Mouse (Mus musculus) embryonic facial prominence, embryonic 10.5 days (tissue): ENCODE results near the gene Lsp1. TPM values are rescaled to one million over a fixed set of nuclear protein-coding genes. Genes with fewer than 3 reads are reported as not detected.

Experiments
- DNase-seq: peaks from one replicate; pipeline ENCODE4 v3.0.0-alpha.2; 2017; ENCODE audit warnings: low spot score
- H3K27ac ChIP-seq: fragments of 300-500 bp; sonication (generic); replicated peaks from 2 replicates; pipeline ENCODE4 v1.5.1; 2016; ENCODE audit warnings: mild to moderate bottlenecking
- H3K27me3 ChIP-seq: fragments of 300-500 bp; sonication (generic); replicated peaks from 2 replicates; pipeline ENCODE4 v1.6.1; 2016; ENCODE audit warnings: low read depth, mild to moderate bottlenecking; ENCODE audit not compliant: poor library complexity, severe bottlenecking
- H3K36me3 ChIP-seq: fragments of 300-500 bp; sonication (generic); replicated peaks from 2 replicates; pipeline ENCODE4 v1.6.1; 2016; ENCODE audit warnings: mild to moderate bottlenecking, moderate library complexity
- H3K4me1 ChIP-seq: fragments of 300-500 bp; sonication (generic); 2 replicates; pipeline ENCODE4 v1.6.1; 2016
- H3K4me3 ChIP-seq: fragments of 300-500 bp; sonication (generic); 2 replicates; pipeline ENCODE4 v1.5.1; 2016; ENCODE audit warnings: mild to moderate bottlenecking, moderate library complexity
- H3K9me3 ChIP-seq: fragments of 300-500 bp; sonication (generic); 2 replicates; pipeline ENCODE4 v1.6.1; 2016; ENCODE audit warnings: mild to moderate bottlenecking
- WGBS: fragments of 180-500 bp; shearing (Covaris S2); methylation state at CpG from one replicate; pipeline ENCODE4 v1.1.7; 2016; 5-methylcytosine and 5-hydroxymethylcytosine counted together
- polyA plus RNA-seq: library from polyadenylated mRNA; unstranded; fragments of >200 nt; fragmentation: Nextera tagmentation; extraction: Ambion mirVana; gene quantifications from 2 replicates; pipeline ENCODE4 v1.2.1, GENCODE M21; 2016

Lsp1 gene
- polyA plus RNA-seq, 1 experiment from 2014 or later: 20.9 TPM

DNA sequence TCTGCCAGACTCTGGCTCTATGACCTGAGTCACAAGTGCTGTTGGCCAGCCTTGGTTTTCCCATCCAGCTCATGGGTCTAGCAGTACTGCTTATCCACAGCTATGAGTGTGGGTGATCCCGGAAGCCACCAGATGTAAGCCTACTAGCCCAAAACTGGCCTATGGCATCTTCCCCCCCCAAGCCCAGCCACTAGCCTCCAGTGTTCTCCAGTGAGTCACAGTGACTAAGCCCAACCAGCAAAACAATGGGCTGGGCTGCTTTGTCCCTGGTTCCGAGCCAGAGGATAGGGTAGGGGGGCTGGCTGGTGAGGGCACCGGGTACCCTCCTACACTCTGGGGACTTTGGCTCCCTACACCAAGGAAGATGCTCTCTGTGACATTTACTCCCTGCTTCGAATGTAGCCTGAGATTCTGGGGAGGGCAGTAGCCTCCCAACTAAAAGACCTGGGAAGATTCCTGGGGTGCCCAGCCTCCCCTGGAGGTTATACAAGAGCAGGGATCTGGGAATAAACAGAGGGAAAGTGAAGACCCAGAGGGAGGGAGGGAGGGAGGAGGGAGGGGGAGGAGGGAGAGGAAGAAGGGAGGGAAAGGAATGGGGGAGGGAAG, 10.3 kb downstream of the Lsp1 start:
- Histone ChIP-seq H3K4me1 (peaks cover 60% of the 10 kb centered on the region), H3K27me3 (no peaks in the 10 kb centered on the region), H3K36me3 (no peaks in the 10 kb centered on the region), H3K4me3 (no peak overlapping the region), H3K27ac (peak overlapping the region; percentile 90), H3K9me3 (no peaks in the 10 kb centered on the region)
- WGBS: 26% methylated on average over 4 of the region's 4 CpGs
- DNase-seq: peak; percentile 67

DNA sequence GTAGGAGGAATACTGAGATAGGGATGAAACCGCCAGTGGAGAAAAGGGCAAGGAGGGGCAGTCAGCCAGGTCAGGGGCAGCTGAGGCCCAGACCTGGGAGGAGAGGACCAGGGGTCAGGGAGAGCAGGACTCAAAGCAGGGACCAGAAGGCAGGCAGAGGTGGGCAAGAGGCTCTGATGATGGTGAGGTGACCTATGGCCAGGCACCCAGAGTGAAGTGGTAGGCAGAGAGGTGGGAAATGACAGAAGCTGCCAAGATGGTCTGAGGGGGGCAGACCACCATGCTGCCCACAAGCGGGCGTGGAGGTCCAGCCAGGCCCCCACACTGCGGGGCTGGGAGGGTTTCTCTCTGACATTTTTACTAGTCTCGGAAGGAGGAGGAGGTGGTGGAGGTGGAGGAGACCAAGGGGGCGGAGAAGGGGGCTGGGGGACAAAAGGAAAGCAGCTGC, 10.8 kb downstream of the Lsp1 start:
- Histone ChIP-seq H3K27ac (peak overlapping the region; percentile 90), H3K27me3 (no peaks in the 10 kb centered on the region), H3K4me1 (peaks cover 63% of the 10 kb centered on the region), H3K9me3 (no peaks in the 10 kb centered on the region), H3K4me3 (peak overlapping the region; percentile 8; the same call in 1 of the 2 replicates), H3K36me3 (no peaks in the 10 kb centered on the region)
- 31% methylated on average over 6 of the region's 6 CpGs for WGBS
- no peak for DNase-seq

DNA sequence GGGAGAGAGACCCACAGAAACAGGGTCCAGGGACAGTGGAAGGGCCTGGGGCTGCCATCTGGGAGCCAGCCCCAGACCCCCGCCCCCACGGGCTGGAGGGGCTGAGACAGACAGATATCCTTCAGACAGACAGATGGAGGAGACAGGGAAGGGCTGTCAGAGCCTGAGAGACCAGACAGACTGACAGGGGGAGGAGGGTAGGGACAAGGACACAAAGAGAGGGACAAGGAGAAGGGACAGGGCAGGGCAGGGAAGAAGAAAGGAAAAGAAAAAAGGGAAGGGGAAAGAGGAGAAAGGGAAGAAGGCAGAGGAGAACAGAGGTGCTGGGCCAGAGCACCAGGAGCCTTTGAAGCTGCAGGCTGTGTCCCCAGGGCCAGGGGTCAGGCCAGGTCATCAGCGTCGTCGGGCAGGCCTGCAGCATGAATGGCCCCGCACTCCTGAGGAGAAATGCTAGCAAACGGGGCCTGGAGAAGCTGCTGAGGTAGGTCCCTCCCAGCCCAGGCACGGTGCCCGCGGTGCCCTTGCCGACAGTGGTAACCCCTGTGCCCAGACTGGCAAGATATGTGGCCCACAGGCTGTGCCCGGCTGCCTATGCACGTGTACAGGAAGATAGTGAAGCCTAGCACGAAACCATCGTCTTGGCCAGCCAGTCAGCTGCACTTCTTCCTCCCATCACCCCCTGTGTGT, 11.4 kb downstream of the Lsp1 start:
- peaks cover 65% of the 10 kb centered on the region for H3K4me1 ChIP-seq
- peak overlapping the region; percentile 8 for H3K4me3 ChIP-seq
- no peaks in the 10 kb centered on the region for H3K9me3 ChIP-seq
- H3K36me3 ChIP-seq: no peaks in the 10 kb centered on the region
- H3K27ac ChIP-seq: peak overlapping the region; percentile 90
- no peaks in the 10 kb centered on the region for H3K27me3 ChIP-seq
- 30% methylated on average over 15 of the region's 15 CpGs for WGBS
- DNase-seq: peak; percentile 48

DNA sequence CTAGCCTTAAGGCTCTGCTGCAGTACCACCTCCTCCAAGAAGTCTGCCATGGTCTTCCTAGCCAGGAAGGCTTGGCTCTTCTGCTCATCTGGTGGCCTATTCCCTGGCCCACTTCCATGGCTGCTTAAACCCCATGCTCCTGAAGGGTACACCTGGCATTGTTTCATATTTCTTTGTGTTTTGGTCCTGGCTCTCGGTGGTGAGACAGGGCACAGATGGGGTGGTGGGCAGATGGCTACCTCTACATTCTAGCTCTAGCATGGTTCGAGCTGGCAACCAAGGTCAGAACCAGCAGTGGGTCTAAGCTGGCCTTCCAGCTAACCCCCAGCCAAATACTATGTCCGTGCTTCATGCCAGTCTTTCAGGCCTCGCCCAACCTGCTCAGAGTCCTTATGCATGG, 12.3 kb downstream of the Lsp1 start:
- Histone ChIP-seq H3K4me3 (no peak overlapping the region), H3K4me1 (peaks cover 67% of the 10 kb centered on the region), H3K27me3 (no peaks in the 10 kb centered on the region), H3K9me3 (no peaks in the 10 kb centered on the region), H3K27ac (peak overlapping the region; percentile 90), H3K36me3 (no peaks in the 10 kb centered on the region)
- no peak for DNase-seq
- WGBS: 93% methylated on average over 4 of the region's 4 CpGs

DNA sequence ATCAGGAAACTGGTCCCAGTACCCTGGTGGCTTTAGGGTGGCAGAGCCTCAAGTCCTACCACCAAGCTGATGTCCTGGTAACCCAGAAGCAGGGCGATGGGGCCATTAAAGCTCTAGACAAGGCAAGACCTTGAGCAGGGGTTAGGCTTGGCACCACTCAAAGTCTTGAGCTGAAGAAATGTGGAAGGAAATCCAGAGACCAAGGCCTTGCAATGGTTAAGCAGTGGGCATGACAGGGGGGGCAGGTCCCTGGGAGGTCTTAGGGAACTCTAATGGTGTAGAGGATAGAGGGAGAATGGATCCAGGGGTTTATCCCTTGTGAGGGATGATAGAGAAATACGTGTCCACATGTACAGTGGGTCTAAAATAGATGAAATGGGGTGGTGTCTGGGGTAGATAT, 12.9 kb downstream of the Lsp1 start:
- DNase-seq: no peak
- Histone ChIP-seq H3K27ac (no peak overlapping the region), H3K27me3 (no peaks in the 10 kb centered on the region), H3K36me3 (no peaks in the 10 kb centered on the region), H3K4me3 (no peak overlapping the region), H3K9me3 (no peaks in the 10 kb centered on the region), H3K4me1 (peaks cover 73% of the 10 kb centered on the region)
- 90% methylated on average over 2 of the region's 2 CpGs for WGBS

DNA sequence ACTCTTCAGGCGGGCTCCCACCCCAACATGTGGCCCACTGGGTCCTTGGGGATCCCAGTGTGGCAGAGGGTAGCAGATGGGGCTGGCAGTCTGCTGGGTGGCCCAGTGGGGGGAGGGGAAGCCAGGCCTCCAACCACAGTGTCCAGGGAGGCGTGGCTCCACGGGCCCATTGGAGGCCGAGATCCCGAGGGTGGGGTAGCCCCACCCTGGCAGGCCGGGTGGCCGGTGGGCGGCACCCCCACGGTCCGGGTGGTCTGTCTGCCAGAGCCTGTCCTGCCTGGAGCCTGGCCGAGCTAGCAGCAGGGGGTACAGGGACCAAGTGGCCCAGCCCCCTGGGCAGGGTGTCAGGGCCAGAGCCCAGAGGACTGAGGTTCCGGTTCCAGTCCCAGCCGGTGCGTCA, 14.2 kb downstream of the Lsp1 start:
- peaks cover 73% of the 10 kb centered on the region for H3K4me1 ChIP-seq
- peak overlapping the region; percentile 98 for H3K27ac ChIP-seq
- no peaks in the 10 kb centered on the region for H3K9me3 ChIP-seq
- DNase-seq: no peak
- no peak overlapping the region for H3K4me3 ChIP-seq
- H3K27me3 ChIP-seq: no peaks in the 10 kb centered on the region
- 88% methylated on average over 14 of the region's 14 CpGs for WGBS
- H3K36me3 ChIP-seq: no peaks in the 10 kb centered on the region

DNA sequence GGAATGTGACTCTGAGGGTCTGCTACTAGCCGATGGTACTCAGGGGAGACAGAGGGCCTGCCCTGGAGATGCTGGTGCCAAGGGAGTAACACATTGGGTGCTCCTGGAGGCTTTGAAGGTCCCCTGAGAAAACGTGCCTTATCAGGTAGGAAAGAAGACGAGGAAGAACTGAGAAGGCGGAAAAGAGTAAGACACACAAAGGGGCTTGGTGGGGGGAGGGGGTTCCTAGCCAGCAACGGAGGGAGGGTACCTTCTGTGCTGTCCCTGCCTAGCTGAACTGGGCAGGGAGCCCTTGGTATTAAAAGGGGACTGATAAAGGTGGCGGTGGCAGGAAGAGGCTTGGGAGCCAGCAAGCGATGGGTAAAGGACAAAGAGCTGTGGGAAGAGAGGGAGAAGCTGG, 15.0 kb downstream of the Lsp1 start:
- WGBS: 68% methylated on average over 7 of the region's 7 CpGs
- no peak for DNase-seq
- peak overlapping the region; percentile 98 for H3K27ac ChIP-seq
- H3K36me3 ChIP-seq: no peaks in the 10 kb centered on the region
- no peaks in the 10 kb centered on the region for H3K27me3 ChIP-seq
- no peak overlapping the region for H3K4me3 ChIP-seq
- peaks cover 69% of the 10 kb centered on the region for H3K4me1 ChIP-seq
- H3K9me3 ChIP-seq: no peaks in the 10 kb centered on the region

DNA sequence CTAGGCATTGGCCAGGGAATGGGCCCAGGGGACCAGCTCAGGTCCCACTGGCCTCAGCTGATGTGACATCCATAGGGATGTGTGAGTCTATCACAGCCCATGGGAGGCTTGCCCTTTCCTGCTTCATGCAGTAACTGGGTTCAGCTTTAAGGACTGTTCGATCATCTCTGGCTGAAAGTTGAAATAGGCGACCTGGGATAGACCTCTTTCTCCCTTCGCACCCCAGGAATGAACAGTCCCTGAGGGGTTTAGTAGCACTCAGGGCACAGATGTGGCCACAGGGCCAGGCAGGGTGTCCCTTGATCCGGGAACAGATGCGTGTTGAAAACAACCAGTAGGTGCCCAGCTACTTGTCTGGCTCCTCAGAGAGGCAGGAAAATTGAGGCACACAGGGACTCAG, 15.7 kb downstream of the Lsp1 start:
- WGBS: 82% methylated on average over 5 of the region's 5 CpGs
- Histone ChIP-seq H3K27me3 (no peaks in the 10 kb centered on the region), H3K27ac (peak overlapping the region; percentile 98), H3K4me1 (peaks cover 69% of the 10 kb centered on the region), H3K36me3 (no peaks in the 10 kb centered on the region), H3K4me3 (no peak overlapping the region), H3K9me3 (no peaks in the 10 kb centered on the region)
- no peak for DNase-seq

DNA sequence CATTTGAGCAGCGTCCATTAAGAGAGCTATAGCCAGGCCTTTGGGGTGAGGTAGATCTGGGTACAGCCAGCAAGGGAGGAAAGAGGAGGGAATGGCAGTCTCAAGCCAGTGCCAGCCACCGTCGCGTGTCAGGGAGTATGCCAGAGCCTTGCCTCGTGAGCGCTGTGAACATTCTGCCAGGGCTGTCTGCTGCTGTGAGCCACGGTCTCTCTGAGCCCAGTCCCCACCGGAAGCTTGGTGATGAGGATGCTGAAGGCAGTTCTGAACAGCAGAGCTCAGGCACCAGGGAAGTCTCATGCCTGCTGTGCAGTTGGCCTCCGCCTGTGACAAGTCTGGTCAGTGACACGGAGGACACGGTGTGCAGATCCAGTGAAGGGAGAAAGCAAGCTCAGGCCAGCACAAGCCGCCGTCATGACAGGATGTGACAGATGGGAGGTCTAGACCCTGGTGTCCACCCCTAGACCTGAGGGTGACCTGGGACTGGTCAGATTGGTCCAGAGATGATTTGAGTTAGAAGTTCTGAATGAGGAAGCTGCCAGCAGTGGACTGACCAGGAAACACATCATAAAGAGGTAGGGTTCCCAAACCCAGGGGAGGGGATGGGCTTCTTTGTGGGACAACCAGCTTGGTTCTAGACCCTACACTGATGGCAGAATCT, 16.3 kb downstream of the Lsp1 start:
- no peak overlapping the region for H3K4me3 ChIP-seq
- no peak for DNase-seq
- no peaks in the 10 kb centered on the region for H3K36me3 ChIP-seq
- H3K4me1 ChIP-seq: peaks cover 69% of the 10 kb centered on the region
- WGBS: 87% methylated on average over 13 of the region's 13 CpGs
- no peaks in the 10 kb centered on the region for H3K27me3 ChIP-seq
- H3K9me3 ChIP-seq: no peaks in the 10 kb centered on the region
- H3K27ac ChIP-seq: peak overlapping the region; percentile 98

DNA sequence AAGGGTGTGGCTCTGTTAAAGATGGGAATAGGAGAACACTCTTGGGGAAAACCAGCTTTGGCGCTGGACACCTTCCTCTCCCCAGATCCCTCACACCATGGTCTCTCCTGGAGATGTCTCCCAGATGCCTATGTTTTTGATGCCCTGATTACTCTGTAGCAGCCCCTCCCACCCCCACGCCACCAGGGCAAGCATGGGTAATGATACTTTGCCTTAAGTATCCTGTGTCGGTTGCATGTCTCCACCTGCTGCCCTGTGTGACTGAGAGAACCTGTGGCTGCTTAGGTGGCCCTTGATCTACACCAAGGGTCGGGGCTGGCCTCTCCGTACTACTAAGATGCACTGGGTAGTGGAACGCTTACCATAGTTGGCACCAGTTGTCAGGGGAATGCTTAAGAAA, 17.4 kb downstream of the Lsp1 start:
- Histone ChIP-seq H3K27ac (peak overlapping the region; percentile 98), H3K4me1 (peaks cover 69% of the 10 kb centered on the region), H3K36me3 (no peaks in the 10 kb centered on the region), H3K4me3 (no peak overlapping the region), H3K27me3 (no peaks in the 10 kb centered on the region), H3K9me3 (no peaks in the 10 kb centered on the region)
- DNase-seq: no peak
- WGBS: 92% methylated on average over 6 of the region's 6 CpGs

DNA sequence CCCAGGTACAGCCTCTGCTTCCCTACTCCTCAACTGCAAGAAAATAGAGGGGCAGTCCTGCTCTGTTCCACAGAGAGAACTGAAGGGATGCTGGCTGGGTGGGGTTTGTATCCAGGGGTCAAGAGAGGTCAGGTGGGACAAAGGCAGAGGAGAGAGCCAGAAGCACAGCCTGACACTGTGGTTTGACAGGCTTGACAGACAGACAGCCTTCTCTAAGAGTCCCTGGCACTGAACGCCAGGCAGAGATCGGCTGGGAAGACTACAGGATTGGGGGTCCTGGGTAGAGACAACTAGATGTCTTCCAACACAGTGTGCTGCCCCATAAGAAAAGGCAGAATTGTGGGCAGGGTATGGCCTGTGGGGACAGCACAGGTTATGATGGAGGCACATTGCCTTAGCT, 18.0 kb downstream of the Lsp1 start:
- no peak for DNase-seq
- WGBS: 58% methylated on average over 2 of the region's 2 CpGs
- Histone ChIP-seq H3K4me1 (peaks cover 72% of the 10 kb centered on the region), H3K9me3 (no peaks in the 10 kb centered on the region), H3K36me3 (no peaks in the 10 kb centered on the region), H3K27ac (peak overlapping the region; percentile 98), H3K4me3 (no peak overlapping the region), H3K27me3 (no peaks in the 10 kb centered on the region)

DNA sequence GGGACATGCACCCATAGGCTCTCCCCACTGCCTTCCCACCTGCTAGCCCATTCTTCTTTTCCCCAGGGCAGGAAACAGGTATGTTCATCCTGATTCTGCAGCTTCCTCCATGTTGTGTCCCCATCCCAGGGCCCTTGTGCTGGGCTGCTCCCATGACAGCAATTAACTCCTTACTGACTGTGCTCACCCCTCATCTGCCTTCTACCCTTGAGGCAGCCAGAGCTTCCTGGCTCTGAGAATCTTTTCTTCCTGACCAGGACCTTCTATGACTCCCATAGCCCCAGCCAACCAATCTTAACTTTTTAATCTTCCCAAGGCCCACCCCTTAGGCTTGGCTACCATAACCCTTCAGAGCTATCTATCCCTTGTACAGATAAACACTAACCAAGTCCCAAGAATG, 18.7 kb downstream of the Lsp1 start:
- H3K27ac ChIP-seq: peak overlapping the region; percentile 98

DNA sequence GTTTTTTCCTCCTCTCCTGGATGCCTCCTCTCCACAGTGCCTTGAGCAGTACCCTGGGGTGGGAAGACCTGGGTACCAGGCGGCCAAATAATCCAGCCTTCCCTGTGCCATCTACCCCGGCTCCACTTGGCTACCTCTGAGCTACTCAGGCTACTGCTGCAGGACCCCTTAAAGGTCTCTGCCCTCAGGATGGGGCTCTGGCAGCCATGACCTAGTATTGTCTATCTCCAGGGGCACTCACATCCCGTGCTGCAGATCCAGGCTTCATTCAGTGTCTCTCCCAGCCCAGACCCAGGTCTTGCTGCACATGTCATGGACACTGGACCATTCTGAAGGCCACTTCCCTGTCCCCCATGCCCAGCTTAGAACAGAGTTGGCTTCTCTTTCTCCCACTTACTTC, 19.3 kb downstream of the Lsp1 start:
- Histone ChIP-seq H3K4me3 (no peak overlapping the region), H3K9me3 (no peaks in the 10 kb centered on the region), H3K4me1 (peaks cover 78% of the 10 kb centered on the region), H3K27ac (peak overlapping the region; percentile 98), H3K27me3 (no peaks in the 10 kb centered on the region), H3K36me3 (peaks cover 2% of the 10 kb centered on the region; the same call in 1 of the 2 replicates)
- 87% methylated on average over 3 of the region's 3 CpGs for WGBS
- no peak for DNase-seq

More for the DNA sequence above, 18.7 kb downstream of the Lsp1 start:
- no peaks in the 10 kb centered on the region for H3K36me3 ChIP-seq
- H3K27me3 ChIP-seq: no peaks in the 10 kb centered on the region
- DNase-seq: no peak
- no peaks in the 10 kb centered on the region for H3K9me3 ChIP-seq
- H3K4me1 ChIP-seq: peaks cover 78% of the 10 kb centered on the region
- H3K4me3 ChIP-seq: no peak overlapping the region
